Mouse (Mus musculus) adrenal gland, adult 18-20 months (tissue): ENCODE data around the gene Adgre1. TPM values are rescaled to one million over a fixed set of nuclear protein-coding genes. Genes with fewer than 3 reads are reported as not detected.
"Not testable (repeated sequence)": the region's sequence is repeated elsewhere in the genome, so short reads cannot be mapped to it uniquely, and the experiment has no call there.

Experiments used
- DNase-seq, 2 experiments: peaks; one replicate each; pipeline ENCODE4 v3.0.0; 2021 to 2022; ENCODE audit warnings: low spot score in 2 of 2
- long read RNA-seq, 2 experiments: library from polyadenylated mRNA; stranded (forward); transcript quantifications; one replicate each; pipeline ENCODE4 v2.0.0; 2021
- total RNA-seq, 2 experiments: library from RNA; stranded (reverse); gene quantifications; 1 replicate in 1 of 2; 2 replicates in 1 of 2; pipeline ENCODE4 v1.2.3; 2021

Gene Adgre1
- total RNA-seq = 10 to 100 TPM in 1 of 2 experiments, 1 to 10 TPM in 1; 6.0 to 13.8 TPM
- long read RNA-seq, experiment 1, transcript Adgre1-202 (22 exons, 3,238 nt) = major isoform, 6 of 10 reads
- long read RNA-seq, experiment 1, partial matches to known transcripts = 1 of 10 reads
- long read RNA-seq, experiment 1, other reads (novel, unspliced or antisense) = 3 of 10 reads
- long read RNA-seq, experiment 2, transcript Adgre1-202 (22 exons, 3,238 nt) = major isoform, 10 of 16 reads
- long read RNA-seq, experiment 2, partial matches to known transcripts = 2 of 16 reads
- long read RNA-seq, experiment 2, other reads (novel, unspliced or antisense) = 4 of 16 reads

DNA sequence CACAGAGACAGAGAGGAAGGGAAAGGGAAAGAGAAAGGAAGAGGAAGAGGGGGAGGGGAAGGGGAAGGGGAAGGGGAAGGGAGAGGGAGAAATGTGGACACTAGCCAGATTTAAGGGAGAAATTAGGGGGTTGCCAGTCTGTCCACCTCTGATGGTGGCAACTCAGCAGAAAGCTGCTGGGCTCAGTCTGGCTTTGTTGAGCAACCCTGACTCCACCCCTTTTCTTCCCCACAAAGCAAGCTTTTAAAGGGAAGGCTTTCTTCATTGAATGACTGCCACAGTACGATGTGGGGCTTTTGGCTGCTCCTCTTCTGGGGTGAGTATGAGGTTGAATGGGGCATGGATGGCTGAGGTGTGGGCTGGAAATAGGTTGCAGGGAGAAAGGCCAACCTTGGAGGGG lies at the start of gene Adgre1:
Gene Adgre1 (plus strand): TSS at position 251 of the 400 bp plus-strand sequence.
- no peak for DNase-seq

DNA sequence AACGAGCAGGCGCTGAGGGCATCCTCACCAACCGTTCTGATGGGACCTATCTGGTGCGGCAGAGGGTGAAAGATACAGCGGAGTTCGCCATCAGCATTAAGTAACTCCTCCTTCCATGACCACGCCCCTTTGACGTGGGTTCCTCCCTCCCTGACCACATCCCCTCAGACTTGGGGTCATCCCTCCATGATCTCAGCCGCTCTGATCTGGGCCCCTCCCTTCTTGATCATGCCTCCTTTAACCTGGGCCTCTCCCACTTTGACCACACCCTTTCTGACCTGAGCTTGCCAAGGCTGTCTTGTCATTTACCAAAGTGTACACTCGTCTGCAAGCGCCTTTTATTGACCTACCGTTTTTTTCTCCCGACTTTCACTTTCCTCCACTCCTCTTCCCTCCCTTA lies 46.7 kb upstream of the Adgre1 start:
- no peak for DNase-seq

DNA sequence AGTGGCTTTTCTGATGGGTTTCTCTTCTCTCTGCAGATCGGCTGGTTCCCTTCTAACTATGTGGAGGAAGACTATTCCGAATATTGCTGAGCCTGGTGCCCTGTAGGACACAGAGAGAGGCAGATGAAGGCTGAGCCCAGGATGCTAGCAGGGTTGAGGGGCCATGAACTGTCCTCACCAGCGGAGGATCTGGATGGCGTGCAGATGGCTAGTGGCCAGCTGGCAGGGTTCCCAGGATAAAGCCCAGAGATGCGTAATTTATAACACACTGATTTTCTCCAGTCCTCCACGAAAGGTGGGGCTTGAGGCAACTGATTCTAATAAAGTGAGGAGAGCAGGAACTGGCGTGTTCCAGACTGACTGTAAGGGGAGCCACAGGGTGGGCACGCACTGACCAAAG lies 30.9 kb upstream of the Adgre1 start:
- DNase-seq = peak; percentile 65 to 79

DNA sequence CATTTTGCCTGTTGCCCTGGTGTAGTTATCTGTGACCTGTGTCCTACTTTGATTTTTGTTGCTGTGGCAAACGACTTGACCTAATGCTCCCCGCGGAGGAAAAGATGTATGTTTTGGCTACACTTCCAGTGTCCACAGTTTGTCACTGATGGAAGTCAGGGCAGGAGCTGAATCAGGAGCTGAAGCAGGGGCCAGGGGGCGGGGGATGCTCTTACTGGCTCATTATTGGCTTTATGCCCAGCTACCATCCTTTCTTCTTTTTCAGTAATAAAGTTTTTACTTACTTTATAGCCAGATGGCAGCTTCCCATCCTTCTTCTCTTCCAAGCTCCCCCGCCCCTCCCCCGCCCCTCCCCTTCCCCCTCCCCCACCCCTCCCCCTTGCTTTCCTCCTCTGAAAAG lies 29.5 kb upstream of the Adgre1 start:
- DNase-seq = no peak

DNA sequence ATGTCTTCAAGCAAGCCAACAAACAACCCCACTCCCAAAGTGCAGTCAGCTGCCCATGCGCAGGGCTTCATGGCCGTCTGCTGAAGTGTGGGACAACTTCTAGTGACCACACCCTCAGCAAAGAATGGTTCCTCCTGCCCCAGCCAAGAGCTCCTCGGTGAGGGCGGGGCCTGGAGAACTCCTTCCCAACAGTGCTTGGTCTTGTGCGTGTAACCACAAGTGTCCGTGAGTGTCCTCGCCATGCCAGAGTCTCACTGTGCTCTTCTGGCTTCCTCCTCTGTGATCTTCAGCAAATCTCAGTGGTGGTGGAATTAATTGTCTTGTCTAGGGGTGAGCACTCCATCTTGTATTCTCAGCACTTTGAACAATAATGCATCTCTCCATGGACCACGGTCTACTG lies 27.5 kb upstream of the Adgre1 start:
- DNase-seq = no peak

DNA sequence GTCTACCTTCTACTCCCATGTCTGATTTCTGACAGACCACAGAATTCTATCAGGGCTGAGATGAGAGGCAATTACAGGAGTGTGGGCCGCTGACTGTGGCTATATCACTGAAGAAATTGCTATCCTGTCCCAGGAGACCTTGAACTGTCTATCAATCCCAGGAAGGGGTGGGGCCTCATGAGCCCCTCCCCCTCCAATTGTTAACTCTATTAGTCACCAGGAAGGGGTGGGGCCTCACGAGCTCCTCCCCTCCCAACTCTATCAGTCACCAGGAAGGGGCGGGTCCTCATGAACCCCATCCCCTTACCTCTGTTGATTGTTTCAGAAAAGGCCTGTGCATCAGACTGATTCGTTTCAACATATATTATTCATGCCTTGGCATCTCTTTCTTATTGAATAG lies 26.2 kb upstream of the Adgre1 start:
- no peak for DNase-seq

DNA sequence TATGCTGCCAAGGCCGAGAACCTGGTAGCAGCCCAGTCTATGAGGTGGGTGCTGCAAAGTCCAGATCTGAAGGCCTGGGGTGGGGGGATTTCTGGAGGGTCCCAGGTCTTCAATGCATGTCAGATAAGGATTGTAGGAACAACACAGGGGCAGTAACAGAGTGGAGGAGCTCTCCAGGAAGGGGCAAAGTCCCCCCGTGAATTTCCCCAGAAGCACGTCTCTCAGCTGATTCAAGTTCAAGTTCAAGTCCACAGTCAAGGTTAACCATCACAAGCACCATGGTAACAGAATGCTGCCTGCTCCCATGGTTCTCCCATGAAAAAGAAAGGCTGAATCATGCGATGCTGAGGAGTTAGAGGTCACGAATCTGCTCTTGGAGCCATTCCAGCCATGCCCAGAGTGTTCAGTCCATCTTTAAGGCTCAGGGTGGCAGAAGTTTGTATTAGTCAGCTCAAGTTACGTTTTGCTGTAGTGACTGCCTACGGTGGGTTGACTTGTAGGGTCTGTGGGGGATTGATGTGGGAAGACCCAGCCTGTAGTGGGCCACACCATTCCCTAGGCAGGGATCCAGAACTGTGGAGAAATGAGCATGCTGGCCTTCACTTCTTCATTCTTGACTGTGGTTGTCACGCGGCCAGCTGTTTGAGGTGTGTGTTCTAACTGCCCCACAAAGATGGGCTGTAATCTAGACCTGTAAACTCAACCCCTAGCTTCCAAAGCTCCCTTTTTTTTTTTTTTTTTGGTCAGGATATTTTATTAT lies 24.3 kb upstream of the Adgre1 start:
- peak in 1 of 2 experiments; percentile 52 for DNase-seq

DNA sequence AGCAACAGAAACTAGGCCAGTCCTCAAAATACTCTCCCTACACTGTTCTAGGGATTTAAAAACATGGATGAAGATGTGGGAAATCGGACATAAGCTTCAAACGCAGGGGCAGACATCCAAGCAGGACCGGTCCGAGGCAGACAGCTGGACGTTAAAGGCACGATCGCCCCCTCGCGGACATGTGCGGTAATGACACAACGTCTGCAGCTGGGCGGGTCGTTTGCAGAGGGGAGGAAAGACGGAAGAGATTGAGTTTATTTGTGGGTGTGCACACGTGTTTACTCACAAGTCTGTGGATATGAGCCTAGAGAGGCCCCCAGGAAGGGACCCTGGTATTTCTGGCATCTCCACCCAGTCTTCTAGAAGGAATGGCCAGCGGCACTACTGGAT lies 23.7 kb upstream of the Adgre1 start:
- peak; percentile 86 to 89 for DNase-seq

DNA sequence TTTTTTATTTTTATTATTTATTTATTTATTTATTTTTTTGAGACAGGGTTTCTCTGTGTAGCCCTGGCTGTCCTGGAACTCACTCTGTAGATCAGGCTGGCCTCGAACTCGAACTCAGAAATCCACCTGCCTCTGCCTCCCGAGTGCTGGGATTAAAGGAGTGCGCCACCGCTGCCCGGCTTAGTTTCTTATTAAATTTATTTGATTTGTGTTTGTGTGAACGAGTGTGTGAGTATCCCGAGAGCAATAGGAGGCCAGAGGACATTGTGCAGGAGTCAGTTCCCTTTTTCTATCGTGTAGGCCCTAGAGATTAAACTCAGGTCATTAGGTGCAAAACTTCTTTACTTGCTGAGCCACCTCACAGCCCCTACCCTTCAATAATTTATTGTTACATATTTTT lies 23.3 kb upstream of the Adgre1 start:
- DNase-seq = not testable (repeated sequence)

DNA sequence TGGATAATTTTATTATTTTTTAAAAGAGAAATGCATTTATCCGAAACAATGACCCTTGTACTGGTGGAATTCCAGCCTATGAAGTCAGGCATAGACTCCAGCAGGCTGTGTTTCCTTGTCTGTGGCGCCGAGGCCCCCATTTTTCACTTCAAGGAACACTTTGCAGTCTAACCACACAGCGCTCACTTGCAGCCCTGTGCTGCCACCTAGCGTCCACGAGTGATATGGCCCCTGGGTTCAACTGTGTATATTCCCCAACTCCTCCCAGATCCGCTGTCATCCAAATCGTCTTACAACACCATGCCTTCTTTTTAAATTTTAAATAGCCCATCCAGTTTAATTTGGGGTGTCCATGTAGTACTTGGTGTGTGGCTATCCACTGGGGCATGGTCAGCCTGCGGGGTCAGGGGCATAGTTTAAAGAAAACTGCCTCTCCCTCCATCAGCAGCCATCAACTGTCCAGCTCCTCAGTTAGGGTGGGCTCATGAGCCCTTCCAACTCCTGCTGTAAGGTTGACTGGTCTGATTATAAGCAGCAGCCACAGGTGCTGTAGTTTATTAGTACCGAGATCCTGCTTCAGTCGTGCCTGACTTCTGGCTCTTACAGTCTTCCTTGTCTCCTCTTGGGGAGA lies 22.7 kb upstream of the Adgre1 start:
- DNase-seq = peak; percentile 88 to 89

DNA sequence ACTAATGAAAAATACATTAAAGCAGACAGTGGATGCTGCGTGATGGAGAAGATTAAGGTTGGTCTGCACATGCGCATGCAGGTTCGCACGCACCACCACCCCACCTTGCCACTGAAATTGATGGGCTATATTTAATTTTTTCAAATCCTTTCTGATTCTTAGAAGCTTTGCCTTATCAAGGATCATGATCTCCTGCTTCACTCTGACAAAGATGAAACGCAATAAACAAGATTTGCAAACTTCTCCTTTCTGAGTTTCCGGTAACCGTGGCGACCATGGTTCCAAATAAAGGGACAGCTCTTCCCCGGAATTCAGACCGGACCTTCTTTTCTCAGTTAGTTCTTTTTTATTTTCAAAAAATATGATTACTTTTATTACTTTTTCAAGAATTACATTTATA lies 20.5 kb upstream of the Adgre1 start:
- no peak for DNase-seq

DNA sequence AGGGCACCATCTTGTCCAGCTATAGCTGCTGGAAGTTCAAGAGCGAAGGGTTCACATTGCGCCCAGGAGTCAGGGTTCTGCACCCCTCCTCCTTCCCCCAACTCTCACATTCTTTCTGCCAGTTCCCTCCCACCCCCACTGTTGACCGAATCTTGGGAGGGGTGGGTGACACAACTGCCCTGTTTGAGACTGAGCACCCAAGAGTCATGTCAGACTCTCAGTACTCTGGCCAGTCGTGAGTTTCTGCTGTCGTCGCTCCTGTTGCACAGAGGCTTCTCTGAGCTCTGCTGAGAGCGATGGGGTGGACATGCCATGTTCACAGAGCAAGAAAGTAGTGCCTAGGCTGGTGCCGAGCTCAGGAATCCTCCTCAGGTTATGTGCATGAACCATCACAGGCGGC lies 19.2 kb upstream of the Adgre1 start:
- DNase-seq = no peak

DNA sequence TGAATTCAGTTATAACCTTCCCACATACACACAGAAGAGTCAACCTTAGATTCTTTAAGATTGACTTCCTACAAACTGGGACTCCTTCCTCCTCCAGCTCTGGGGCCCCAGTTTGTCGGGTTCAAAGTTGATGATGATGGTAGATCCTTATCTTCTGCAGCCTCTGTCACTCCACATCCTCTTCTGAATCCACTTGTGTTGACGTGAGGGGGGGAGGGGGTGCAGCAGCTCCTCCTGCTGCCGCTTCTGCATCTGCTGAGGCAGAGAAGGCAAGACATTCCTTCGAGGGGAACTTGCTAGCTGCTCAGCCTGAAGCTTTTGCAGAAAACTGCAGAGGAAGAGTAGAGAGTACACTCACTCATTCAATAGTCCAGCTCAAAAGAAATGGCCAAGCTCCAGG lies 16.9 kb upstream of the Adgre1 start:
- DNase-seq = no peak

DNA sequence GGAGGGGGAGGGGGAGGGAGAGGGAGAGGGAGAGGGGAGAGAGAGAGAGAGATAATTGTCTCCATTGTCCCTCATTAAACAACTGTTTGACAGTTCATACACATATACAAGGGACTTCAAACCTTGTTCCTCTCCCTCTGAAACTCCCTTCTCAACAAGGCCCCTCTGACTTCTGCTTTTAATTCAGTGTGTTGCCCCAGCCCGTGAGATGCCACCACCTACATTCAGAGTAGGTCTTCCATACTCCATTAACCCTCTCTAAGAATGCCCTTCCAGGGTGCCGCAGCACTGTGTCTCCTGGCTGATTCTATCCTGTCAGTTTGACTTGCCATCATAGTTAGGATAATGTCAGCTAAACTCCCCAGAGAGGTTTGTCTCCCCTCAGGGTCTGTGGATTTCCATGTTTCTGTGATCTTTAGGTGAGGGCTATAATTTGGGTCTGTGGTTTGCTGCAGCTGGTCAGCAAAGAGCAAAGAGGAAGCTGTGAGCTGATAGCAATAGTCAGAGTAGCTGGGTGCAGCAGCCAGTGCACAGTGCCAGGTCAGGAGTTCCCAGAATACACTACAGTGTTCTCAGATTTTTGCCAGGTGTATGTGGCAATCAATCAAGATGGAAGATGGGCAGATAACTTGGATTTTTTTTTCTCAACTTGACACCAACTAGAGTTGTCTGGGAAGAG lies 14.3 kb upstream of the Adgre1 start:
- no peak for DNase-seq

DNA sequence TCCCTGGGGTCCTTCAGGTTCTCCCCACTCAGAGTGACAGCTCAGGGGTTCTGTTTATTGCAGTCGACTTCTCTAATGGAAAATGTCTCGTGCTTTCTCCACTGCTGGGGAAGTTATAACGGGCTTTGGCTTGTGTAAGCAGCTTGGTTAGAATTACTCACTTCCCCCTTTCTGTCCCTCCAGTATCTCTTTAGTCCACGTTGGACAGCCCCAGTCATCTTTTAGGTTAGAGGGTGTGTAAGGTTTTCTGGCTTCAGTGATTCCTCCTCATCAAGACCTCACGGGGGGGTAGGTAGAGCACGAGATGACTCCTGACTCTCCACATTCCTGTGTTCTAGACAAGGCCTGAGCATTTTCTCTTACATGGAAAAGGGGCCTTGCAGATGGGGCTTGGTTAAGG lies 11.5 kb upstream of the Adgre1 start:
- DNase-seq = no peak

DNA sequence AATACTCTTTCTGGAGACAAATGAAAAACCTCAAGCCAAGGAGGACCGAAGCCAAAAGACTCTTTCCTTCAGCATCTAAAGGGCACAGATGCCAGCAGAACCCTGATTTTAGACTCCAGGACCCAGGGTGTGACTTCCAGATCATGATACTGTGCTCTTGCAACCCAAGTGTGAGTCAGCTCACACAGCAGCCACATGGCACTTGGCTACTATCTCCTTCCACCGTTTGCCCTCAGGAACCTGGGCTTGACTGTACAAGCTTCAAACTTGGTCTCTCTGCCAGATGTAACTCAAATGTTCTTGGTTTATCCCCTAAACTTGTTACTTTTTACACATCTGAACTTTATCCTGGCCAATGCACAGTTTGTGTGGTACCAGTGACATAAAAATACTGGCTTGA lies 10.7 kb upstream of the Adgre1 start:
- no peak for DNase-seq

DNA sequence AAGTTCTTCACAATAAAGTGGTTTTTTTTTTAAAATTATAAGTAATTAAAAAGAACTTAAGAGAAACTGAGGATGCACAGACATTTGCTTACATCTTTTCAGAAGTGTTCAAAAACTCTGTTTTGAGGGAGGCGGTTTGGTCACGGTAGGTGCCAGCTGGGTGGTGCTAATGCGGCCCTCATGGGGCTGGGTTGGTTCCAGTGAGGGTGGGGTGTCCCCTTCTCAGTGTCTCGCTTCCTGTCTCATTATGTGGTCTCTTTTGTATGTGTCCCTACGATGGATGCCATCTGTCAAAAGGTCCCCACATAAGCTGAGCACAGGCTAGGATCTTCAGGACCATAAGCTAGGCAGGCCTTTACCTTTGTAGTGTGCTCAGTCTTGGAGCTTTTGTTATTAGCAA lies 9.4 kb upstream of the Adgre1 start:
- DNase-seq = no peak

DNA sequence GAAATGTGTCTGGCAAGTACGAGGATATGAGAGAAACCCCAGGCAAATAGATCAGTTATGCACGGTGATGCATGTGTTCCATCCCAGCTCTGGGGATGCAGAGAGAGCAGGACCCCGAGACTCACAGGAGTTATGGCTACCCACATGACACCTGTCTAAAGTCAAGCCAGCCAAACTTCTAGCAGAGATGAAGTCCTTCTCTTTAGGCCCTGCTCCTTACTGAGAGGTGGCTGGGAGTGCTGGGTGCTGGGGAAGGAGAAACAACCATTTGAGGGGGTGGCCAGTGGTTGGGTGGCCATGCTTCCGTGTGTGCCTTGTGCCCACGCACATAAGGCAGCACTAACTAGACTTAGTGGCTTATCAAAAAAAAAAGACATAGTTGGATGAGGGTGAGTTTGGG lies 8.3 kb upstream of the Adgre1 start:
- DNase-seq = no peak

DNA sequence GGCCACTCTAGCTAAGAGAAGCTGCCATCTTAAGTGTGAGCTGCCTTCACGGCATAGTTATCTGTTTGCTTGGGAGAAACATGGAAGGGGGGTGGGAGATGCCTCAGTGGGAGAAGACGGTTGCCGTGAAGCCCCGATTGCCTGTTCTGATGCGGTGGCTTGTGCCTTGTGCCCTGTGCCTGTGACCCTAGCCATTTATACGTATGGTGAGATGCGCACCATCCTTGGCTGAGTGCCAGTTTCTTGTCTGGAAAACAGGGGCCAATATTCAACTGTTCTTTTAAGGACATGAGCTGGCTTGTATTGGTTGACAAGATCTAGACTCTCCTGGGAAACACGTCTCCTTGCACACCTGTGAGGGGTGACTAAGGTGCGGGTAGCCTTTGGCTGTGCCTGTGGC lies 7.4 kb upstream of the Adgre1 start:
- DNase-seq = no peak

DNA sequence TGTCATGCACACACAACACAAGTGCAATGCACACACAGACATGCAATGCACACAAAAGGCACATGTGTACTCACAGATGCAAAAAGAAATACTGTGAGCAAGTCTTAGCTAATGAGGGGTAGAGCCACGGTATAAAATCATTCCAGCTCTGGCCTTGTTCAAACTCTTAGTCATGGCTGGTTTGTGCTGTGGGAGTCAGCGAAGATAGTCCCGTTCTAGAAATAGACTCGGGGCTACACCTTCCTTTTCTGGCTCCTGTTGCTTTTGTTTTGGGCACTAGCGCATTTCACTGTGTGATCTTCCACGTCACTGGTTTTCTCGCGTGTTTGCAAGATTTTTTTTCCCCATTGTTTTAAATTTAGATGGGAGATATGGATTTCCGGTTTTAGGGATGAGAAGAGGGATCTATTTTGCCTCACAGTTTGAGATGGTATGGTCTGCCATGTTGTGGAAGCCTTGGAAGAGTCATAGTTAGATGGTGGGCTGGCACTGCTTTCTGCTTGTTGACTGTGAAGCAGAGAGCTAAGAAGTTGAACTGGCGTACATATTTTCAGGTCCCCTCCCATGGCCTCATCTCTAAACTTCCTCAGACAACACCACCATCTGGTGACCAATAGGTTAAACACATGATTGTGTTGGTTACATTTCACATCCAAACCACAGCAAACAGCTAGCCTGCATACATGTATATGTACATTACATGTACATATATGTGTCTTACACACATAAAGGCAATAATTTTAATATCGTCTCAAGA lies 1.2 kb downstream of the Adgre1 start:
- DNase-seq = no peak
